Mouse (Mus musculus): Measurements from ENCODE around the gene AL607142.1. TPM values are rescaled to one million over a fixed set of nuclear protein-coding genes. Genes with fewer than 3 reads are reported as not detected.

The AL607142.1 gene
- polyA plus RNA-seq, 1 experiment from 2014 or later, result not detected

DNA sequence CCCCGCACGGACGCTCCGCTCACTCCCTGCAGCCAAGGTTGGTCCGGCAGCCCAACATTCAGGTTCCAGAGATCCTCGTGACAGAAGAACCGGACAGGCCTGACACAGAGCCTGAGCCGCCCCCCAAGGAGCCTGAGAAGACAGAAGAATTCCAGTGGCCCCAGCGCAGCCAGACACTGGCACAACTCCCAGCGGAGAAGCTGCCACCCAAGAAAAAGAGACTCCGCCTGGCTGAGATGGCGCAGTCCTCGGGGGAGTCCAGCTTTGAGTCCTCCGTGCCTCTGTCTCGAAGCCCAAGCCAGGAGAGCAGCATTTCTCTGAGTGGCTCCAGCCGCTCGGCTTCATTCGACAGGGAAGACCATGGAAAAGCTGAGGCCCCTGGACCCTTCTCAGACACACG is 32.1 kb downstream of the AL607142.1 start:
- Histone ChIP-seq H3K4me2 (no peak overlapping the region), H3K36me3 (ENCODE audit: insufficient read depth) (no peaks in the 10 kb centered on the region), H3K27ac (ENCODE audit: low read depth) (no peak overlapping the region), H3K27me3 (ENCODE audit: insufficient read depth, low read length) (no peaks in the 10 kb centered on the region), H3K9ac (no peak overlapping the region), H3K4me1 (ENCODE audit: insufficient read depth) (no peaks in the 10 kb centered on the region), H3K4me3 (ENCODE audit: low read depth, low read length) (no peak overlapping the region), H3K9me3 (ENCODE audit: low read depth, low read length) (0 out of 2 replicates have a peak, but pooled peaks cover 3% of the 10 kb centered on the region)
- DNase-seq, result no peak
- WGBS, result 85% methylated on average over 19 of the region's 19 CpGs
- TF ChIP-seq CTCF (IDR thresholded peaks at IDR 0.05; ENCODE audit: low read depth), result no peak
- no peak for ATAC-seq (ENCODE audit: insufficient read depth)

DNA sequence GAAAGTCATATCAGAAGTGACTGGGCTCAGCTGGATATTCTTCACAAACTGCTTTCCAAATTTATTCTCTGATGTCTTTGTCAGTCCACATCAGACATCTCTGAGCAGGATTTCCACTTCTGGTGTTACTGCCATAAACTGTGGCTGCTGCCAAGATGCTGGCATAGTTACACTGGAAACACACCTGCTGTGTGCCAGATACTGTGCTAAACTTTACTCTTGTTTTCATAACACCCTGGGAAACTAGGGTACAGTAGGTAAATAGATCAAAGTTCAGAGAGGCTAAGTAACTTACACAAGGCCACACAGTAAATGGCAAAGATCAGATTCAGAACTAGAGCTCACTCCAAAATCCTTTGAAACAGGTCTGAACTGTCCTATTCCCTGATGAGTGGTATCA is 36.4 kb downstream of the AL607142.1 start:
- Histone ChIP-seq H3K9ac (no peak overlapping the region), H3K9me3 (ENCODE audit: low read depth, low read length) (0 out of 2 replicates have a peak, but pooled peaks cover 3% of the 10 kb centered on the region), H3K4me3 (ENCODE audit: low read depth, low read length) (no peak overlapping the region), H3K27me3 (ENCODE audit: insufficient read depth, low read length) (no peaks in the 10 kb centered on the region), H3K36me3 (ENCODE audit: insufficient read depth) (no peaks in the 10 kb centered on the region), H3K4me2 (no peak overlapping the region), H3K27ac (ENCODE audit: low read depth) (no peak overlapping the region), H3K4me1 (ENCODE audit: insufficient read depth) (no peaks in the 10 kb centered on the region)
- no peak for TF ChIP-seq CTCF (IDR thresholded peaks at IDR 0.05; ENCODE audit: low read depth)
- ATAC-seq (ENCODE audit: insufficient read depth) (no peak), DNase-seq (no peak)

DNA sequence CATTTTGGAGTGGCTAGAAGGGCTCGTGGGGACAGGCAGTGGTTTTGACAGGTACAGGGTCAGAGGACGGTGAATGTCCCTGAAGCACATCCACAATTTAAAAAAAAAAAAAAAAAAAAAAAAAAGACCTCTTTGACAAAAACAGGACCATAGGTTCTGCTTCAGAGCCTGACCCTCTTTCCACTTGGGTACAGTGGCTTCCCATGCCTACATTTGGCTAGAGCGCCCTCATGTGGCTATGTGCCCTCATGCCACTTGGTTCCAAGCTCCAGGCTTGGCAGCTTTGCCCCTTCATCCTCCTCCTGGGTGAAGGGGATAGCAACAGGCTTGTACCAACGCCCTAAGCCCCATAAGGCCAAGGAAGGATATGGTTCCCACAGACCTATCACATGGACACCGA is 39.8 kb downstream of the AL607142.1 start:
- DNase-seq, result peak; percentile 79
- 0 out of 2 replicates have a peak, but pooled peaks have one; percentile 41 for ATAC-seq (ENCODE audit: insufficient read depth)
- H3K9me3 ChIP-seq (ENCODE audit: low read depth, low read length), result no peaks in the 10 kb centered on the region
- H3K4me3 ChIP-seq (ENCODE audit: low read depth, low read length), result no peak overlapping the region
- no peaks in the 10 kb centered on the region for H3K36me3 ChIP-seq (ENCODE audit: insufficient read depth)
- H3K27ac ChIP-seq (ENCODE audit: low read depth), result no peak overlapping the region
- WGBS, result 52% methylated on average over 5 of the region's 5 CpGs
- no peaks in the 10 kb centered on the region for H3K4me1 ChIP-seq (ENCODE audit: insufficient read depth)
- H3K9ac ChIP-seq, result no peak overlapping the region
- H3K4me2 ChIP-seq, result no peak overlapping the region
- no peaks in the 10 kb centered on the region for H3K27me3 ChIP-seq (ENCODE audit: insufficient read depth, low read length)
- TF ChIP-seq CTCF (IDR thresholded peaks at IDR 0.05; ENCODE audit: low read depth), result peak; percentile 83

DNA sequence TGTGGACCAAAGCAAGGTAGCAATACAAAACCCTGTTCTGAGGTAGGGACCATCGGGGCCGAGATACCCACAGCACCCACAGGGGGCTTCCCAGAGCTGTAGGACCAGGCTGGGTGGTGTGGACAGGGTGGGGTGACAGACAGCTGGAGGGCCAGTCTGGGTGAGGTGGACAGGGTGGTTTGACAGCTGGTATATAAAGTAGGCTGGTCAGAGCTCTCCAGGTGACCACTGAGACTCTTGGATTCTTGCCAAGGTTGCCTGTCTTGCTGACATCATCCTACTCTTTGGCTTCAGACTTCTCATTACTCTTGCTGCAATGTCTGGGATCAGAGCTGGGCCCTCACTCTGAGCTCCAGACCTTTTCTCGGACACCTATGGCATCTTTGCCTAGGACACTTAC is 41.6 kb downstream of the AL607142.1 start:
- Histone ChIP-seq H3K4me3 (ENCODE audit: low read depth, low read length) (no peak overlapping the region), H3K36me3 (ENCODE audit: insufficient read depth) (no peaks in the 10 kb centered on the region), H3K27me3 (ENCODE audit: insufficient read depth, low read length) (no peaks in the 10 kb centered on the region), H3K4me2 (no peak overlapping the region), H3K4me1 (ENCODE audit: insufficient read depth) (no peaks in the 10 kb centered on the region), H3K9ac (no peak overlapping the region), H3K27ac (ENCODE audit: low read depth) (no peak overlapping the region), H3K9me3 (ENCODE audit: low read depth, low read length) (no peaks in the 10 kb centered on the region)
- no peak for ATAC-seq (ENCODE audit: insufficient read depth)
- no peak for TF ChIP-seq CTCF (IDR thresholded peaks at IDR 0.05; ENCODE audit: low read depth)
- DNase-seq, result no peak
- 87% methylated on average over 3 of the region's 3 CpGs for WGBS

DNA sequence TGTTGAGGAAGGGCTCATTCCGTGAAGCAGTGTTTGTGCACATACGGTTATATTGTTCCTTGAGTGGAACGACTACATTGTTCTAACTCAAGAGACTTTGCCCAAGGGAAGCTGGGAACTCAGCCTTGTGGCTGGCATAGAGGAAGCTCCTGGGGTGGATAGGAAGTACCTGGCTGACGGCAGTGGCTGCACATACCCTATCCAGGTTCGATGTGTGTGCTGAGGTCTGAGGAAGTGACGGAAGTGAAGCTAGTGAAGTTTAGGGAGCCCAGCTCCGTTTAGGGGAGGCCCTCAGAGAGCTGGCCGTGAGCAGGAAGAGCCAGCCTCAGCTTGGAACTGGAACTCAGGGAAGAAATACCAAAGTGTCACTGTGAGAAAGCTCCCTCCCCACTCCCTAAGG is 43.0 kb downstream of the AL607142.1 start:
- Histone ChIP-seq H3K36me3 (ENCODE audit: insufficient read depth) (no peaks in the 10 kb centered on the region), H3K27ac (ENCODE audit: low read depth) (no peak overlapping the region), H3K9ac (no peak overlapping the region), H3K4me3 (ENCODE audit: low read depth, low read length) (no peak overlapping the region), H3K4me1 (ENCODE audit: insufficient read depth) (no peaks in the 10 kb centered on the region), H3K4me2 (no peak overlapping the region), H3K27me3 (ENCODE audit: insufficient read depth, low read length) (no peaks in the 10 kb centered on the region), H3K9me3 (ENCODE audit: low read depth, low read length) (no peaks in the 10 kb centered on the region)
- no peak for TF ChIP-seq CTCF (IDR thresholded peaks at IDR 0.05; ENCODE audit: low read depth)
- no peak for ATAC-seq (ENCODE audit: insufficient read depth)
- 58% methylated on average over 8 of the region's 8 CpGs for WGBS
- no peak for DNase-seq

DNA sequence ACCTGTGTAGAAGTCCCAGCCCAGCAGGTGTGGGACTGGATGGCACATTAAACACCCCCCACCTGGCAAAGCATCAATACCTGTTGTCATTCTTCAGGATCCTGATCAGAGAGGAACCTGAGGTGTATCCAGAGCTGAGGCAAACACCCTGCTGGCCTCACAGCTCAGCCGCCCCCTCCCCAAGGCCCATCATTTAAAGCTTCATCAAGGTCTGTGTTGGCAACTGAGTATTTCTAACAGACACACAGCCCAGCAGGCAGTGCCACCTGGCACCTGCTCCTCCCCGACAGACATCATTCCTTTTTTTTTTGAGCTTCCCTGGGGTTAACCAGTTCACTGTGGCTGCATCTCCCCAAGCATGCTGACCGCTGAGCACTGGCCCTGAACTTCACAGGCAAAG is 50.7 kb downstream of the AL607142.1 start:
- TF ChIP-seq CTCF (IDR thresholded peaks at IDR 0.05; ENCODE audit: low read depth), result no peak
- no peak for ATAC-seq (ENCODE audit: insufficient read depth)
- 75% methylated on average over 3 of the region's 3 CpGs for WGBS

DNA sequence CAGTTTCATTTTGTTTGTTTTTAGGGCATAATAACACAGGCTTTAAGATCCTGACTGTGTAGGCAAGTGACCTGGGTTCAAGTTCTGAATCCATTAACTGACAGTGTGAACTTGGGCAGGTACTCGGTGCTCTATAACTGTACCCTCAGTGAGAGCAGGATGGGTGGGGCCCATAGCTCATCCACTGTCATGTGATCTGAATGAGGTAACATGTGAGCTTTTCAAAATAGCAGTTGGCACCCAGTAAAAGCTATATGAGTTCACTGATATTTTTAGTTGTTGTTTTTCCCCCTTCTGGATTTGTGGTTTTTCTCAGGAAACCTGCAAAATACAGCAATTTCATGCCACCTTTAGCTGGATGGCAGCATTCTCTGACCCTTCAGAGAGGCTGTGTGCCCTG is 51.5 kb downstream of the AL607142.1 start:
- Histone ChIP-seq H3K36me3 (ENCODE audit: insufficient read depth) (no peaks in the 10 kb centered on the region), H3K4me3 (ENCODE audit: low read depth, low read length) (no peak overlapping the region), H3K9ac (no peak overlapping the region), H3K4me1 (ENCODE audit: insufficient read depth) (no peaks in the 10 kb centered on the region), H3K27ac (ENCODE audit: low read depth) (no peak overlapping the region), H3K9me3 (ENCODE audit: low read depth, low read length) (no peaks in the 10 kb centered on the region), H3K4me2 (no peak overlapping the region), H3K27me3 (ENCODE audit: insufficient read depth, low read length) (no peaks in the 10 kb centered on the region)
- TF ChIP-seq CTCF (IDR thresholded peaks at IDR 0.05; ENCODE audit: low read depth), result no peak
- 76% methylated on average over 1 of the region's 1 CpGs for WGBS
- DNase-seq, result no peak
- no peak for ATAC-seq (ENCODE audit: insufficient read depth)

More for the DNA sequence above, 50.7 kb downstream of the AL607142.1 start:
- H3K36me3 ChIP-seq (ENCODE audit: insufficient read depth), result no peaks in the 10 kb centered on the region
- no peak overlapping the region for H3K4me2 ChIP-seq
- DNase-seq, result no peak
- no peaks in the 10 kb centered on the region for H3K4me1 ChIP-seq (ENCODE audit: insufficient read depth)
- H3K4me3 ChIP-seq (ENCODE audit: low read depth, low read length), result no peak overlapping the region
- no peaks in the 10 kb centered on the region for H3K27me3 ChIP-seq (ENCODE audit: insufficient read depth, low read length)
- H3K27ac ChIP-seq (ENCODE audit: low read depth), result no peak overlapping the region
- no peaks in the 10 kb centered on the region for H3K9me3 ChIP-seq (ENCODE audit: low read depth, low read length)
- H3K9ac ChIP-seq, result no peak overlapping the region

DNA sequence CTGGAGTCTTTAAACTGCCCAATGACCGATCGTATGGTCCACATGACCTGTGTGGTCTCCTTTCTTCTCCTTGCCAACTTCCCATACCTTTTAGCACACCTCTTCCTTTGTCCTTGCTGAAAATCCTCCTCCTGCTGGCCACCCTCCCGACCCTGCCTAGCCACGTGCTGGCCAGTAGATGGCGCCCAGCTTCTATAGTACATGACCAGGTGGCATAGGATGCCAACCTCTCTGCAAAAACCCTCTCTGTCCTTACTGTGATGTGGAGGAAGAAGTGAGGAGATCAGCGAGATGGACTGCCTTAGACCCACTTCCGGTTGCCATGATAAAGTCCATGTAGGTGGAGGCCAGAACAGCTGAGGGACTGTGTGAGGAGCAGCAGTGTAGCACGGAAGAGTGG is 55.5 kb downstream of the AL607142.1 start:
- H3K36me3 ChIP-seq (ENCODE audit: insufficient read depth), result no peaks in the 10 kb centered on the region
- peak; percentile 86 for TF ChIP-seq CTCF (IDR thresholded peaks at IDR 0.05; ENCODE audit: low read depth)
- H3K27me3 ChIP-seq (ENCODE audit: insufficient read depth, low read length), result no peaks in the 10 kb centered on the region
- no peak overlapping the region for H3K4me2 ChIP-seq
- ATAC-seq (ENCODE audit: insufficient read depth) (no peak), DNase-seq (peak; percentile 69)
- no peaks in the 10 kb centered on the region for H3K4me1 ChIP-seq (ENCODE audit: insufficient read depth)
- H3K9me3 ChIP-seq (ENCODE audit: low read depth, low read length), result no peaks in the 10 kb centered on the region
- H3K9ac ChIP-seq, result no peak overlapping the region
- no peak overlapping the region for H3K27ac ChIP-seq (ENCODE audit: low read depth)
- 33% methylated on average over 8 of the region's 8 CpGs for WGBS
- no peak overlapping the region for H3K4me3 ChIP-seq (ENCODE audit: low read depth, low read length)
